Mouse (Mus musculus): Measurements from ENCODE around the gene Ccl20. TPM values are rescaled to one million over a fixed set of nuclear protein-coding genes. Genes with fewer than 3 reads are reported as not detected.

Ccl20 gene
- polyA plus RNA-seq, 1 experiment from 2014 or later: not detected

DNA sequence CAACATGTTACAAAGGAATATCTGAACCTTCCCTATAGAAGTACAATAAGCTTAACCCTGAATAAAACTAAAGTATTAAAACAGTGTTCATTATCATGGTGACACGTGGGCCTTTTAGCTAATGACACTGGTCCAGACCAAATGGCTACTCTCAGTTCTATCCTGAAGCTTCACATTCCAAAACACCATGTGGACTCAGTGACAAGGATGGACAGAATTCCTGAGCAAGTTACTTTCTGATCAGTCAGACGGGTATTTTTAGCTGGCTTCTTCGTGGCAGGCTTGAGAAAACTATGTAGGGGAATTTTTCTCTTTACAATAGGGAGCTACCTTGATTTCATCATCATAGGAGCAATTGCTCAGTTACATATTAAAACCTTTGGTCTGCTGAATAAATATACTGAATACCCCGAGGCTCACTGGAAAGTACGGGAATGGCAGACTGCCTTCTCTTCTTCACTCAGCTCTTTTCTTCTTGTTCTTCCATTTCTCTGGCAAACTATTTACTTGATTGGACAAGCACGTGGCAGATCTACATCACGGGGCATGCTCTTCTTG, 16.9 kb upstream of the Ccl20 start:
- Histone ChIP-seq H3K9ac (ENCODE audit: low read depth, low read length) (no peak overlapping the region), H3K4me3 (ENCODE audit: low read depth, low read length) (no peak overlapping the region), H3K4me1 (ENCODE audit: control insufficient read depth, insufficient read depth, low read length) (0 out of 2 replicates have a peak, but pooled peaks cover 2% of the 10 kb centered on the region), H3K27ac (ENCODE audit: low read length) (no peak overlapping the region), H3K27me3 (ENCODE audit: control insufficient read depth, insufficient read depth, low read depth, low read length) (no peaks in the 10 kb centered on the region), H3K9me3 (replicated peaks; ENCODE audit: control insufficient read depth, low read length, poor library complexity, severe bottlenecking) (no peaks in the 10 kb centered on the region), H3K36me3 (ENCODE audit: control insufficient read depth, insufficient read depth, low read length) (no peaks in the 10 kb centered on the region), H3K4me2 (ENCODE audit: low read length) (no peak overlapping the region)
- ATAC-seq: 0 out of 2 replicates have a peak, but pooled peaks have one; percentile 11
- WGBS: 81% methylated on average over 7 of the region's 7 CpGs

DNA sequence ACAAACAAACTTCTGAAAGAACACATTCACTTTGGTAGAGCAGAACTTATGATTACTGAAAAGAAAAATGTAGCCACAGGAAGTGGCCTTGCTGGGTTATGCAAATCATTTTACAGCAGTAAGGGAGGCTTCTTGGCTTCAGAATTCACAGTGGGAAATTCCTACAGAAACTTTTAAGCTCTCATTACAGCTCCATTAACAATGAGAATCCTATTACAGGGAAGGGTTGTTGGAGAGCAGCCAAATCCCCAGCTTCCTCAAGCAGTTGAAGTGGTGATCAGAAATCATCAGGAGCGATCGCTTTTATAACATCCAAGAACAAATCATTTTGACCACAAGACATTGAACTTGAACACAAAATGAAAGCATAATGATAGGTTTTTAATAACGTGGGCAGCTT, 14.7 kb upstream of the Ccl20 start:
- 0 out of 2 replicates have a peak, but pooled peaks cover 2% of the 10 kb centered on the region for H3K4me1 ChIP-seq (ENCODE audit: control insufficient read depth, insufficient read depth, low read length)
- 37% methylated on average over 3 of the region's 3 CpGs for WGBS
- no peaks in the 10 kb centered on the region for H3K36me3 ChIP-seq (ENCODE audit: control insufficient read depth, insufficient read depth, low read length)
- ATAC-seq: no peak
- H3K4me2 ChIP-seq (ENCODE audit: low read length): no peak overlapping the region
- no peak overlapping the region for H3K27ac ChIP-seq (ENCODE audit: low read length)
- no peak overlapping the region for H3K9ac ChIP-seq (ENCODE audit: low read depth, low read length)
- H3K4me3 ChIP-seq (ENCODE audit: low read depth, low read length): no peak overlapping the region
- no peaks in the 10 kb centered on the region for H3K27me3 ChIP-seq (ENCODE audit: control insufficient read depth, insufficient read depth, low read depth, low read length)
- no peaks in the 10 kb centered on the region for H3K9me3 ChIP-seq (replicated peaks; ENCODE audit: control insufficient read depth, low read length, poor library complexity, severe bottlenecking)

DNA sequence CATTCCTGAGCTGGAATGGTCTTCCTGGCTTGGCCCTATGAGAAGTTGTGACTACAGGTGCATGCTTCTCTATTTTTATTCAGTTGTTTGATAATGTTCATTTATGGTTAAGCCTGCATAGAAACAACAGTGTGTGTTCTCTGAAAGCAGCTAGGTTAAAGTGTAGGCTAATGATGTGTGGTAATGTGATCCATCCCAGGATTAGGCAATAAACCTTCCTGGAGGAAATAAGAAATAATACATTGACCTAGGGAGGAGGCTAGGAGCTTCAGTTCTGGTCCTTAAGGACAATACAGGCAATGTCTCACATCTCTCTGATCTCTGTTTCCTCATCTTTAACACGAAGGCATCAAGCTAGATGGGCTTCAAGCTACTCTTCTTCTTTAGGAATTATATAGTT, 11.1 kb upstream of the Ccl20 start:
- Histone ChIP-seq H3K27ac (ENCODE audit: low read length) (no peak overlapping the region), H3K36me3 (ENCODE audit: control insufficient read depth, insufficient read depth, low read length) (no peaks in the 10 kb centered on the region), H3K27me3 (ENCODE audit: control insufficient read depth, insufficient read depth, low read depth, low read length) (no peaks in the 10 kb centered on the region), H3K9ac (ENCODE audit: low read depth, low read length) (no peak overlapping the region), H3K4me1 (ENCODE audit: control insufficient read depth, insufficient read depth, low read length) (0 out of 2 replicates have a peak, but pooled peaks cover 2% of the 10 kb centered on the region), H3K4me2 (ENCODE audit: low read length) (no peak overlapping the region), H3K9me3 (replicated peaks; ENCODE audit: control insufficient read depth, low read length, poor library complexity, severe bottlenecking) (no peaks in the 10 kb centered on the region), H3K4me3 (ENCODE audit: low read depth, low read length) (no peak overlapping the region)
- no peak for ATAC-seq
- 72% methylated on average over 1 of the region's 1 CpGs for WGBS

DNA sequence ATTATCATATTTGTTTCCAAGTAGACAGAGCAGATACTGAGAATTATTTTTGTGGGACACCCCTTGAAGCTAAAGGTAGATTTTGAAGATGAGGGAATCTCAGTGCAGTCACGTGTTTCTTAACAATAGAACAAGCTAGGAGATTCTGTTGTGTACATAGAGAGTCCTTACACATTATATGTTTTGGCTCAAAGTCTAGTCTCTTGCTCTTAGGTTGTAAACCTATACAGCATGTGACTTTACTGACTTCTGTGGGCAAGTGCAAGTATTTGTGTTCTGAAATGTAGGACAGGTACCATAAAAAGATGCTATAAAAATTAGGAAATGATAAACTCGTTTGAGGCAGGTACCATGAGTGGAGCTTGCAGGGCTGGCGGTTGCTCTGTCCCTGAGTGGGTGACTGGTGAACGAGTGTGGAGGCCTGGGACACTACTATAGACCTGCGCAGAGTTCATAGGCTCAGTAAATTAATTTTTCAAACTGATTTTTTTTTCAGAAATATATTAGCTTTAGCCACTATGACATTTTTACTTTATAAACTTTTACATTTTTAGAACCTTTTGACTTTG, 9.1 kb upstream of the Ccl20 start:
- H3K4me2 ChIP-seq (ENCODE audit: low read length): no peak overlapping the region
- H3K4me1 ChIP-seq (ENCODE audit: control insufficient read depth, insufficient read depth, low read length): no peaks in the 10 kb centered on the region
- no peak overlapping the region for H3K9ac ChIP-seq (ENCODE audit: low read depth, low read length)
- no peaks in the 10 kb centered on the region for H3K36me3 ChIP-seq (ENCODE audit: control insufficient read depth, insufficient read depth, low read length)
- H3K27ac ChIP-seq (ENCODE audit: low read length): no peak overlapping the region
- ATAC-seq: no peak
- 82% methylated on average over 5 of the region's 5 CpGs for WGBS
- no peaks in the 10 kb centered on the region for H3K9me3 ChIP-seq (replicated peaks; ENCODE audit: control insufficient read depth, low read length, poor library complexity, severe bottlenecking)
- no peaks in the 10 kb centered on the region for H3K27me3 ChIP-seq (ENCODE audit: control insufficient read depth, insufficient read depth, low read depth, low read length)
- H3K4me3 ChIP-seq (ENCODE audit: low read depth, low read length): no peak overlapping the region

DNA sequence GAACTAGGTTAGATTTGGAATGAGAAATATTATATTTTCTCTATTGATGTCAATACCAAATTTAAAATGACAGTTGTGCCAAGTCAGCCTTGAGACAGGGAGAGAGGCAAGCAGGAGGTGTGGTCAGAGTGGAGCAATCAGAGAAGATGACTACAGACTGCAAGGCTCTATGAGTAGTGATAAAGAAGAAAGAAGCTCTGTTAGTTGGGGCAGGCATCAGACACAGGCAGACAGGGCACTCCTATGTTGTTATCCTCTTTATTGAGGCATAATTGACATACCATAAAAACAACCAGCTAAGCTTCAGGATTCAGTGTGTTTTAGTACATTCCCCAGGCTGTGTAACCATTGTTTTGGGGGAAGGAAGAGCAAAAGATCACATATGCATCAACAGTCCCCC, 5.6 kb upstream of the Ccl20 start:
- Histone ChIP-seq H3K4me2 (ENCODE audit: low read length) (no peak overlapping the region), H3K4me1 (ENCODE audit: control insufficient read depth, insufficient read depth, low read length) (no peaks in the 10 kb centered on the region), H3K9ac (ENCODE audit: low read depth, low read length) (no peak overlapping the region), H3K27me3 (ENCODE audit: control insufficient read depth, insufficient read depth, low read depth, low read length) (no peaks in the 10 kb centered on the region), H3K9me3 (replicated peaks; ENCODE audit: control insufficient read depth, low read length, poor library complexity, severe bottlenecking) (no peaks in the 10 kb centered on the region), H3K27ac (ENCODE audit: low read length) (no peak overlapping the region), H3K36me3 (ENCODE audit: control insufficient read depth, insufficient read depth, low read length) (no peaks in the 10 kb centered on the region), H3K4me3 (ENCODE audit: low read depth, low read length) (no peak overlapping the region)
- ATAC-seq: no peak

DNA sequence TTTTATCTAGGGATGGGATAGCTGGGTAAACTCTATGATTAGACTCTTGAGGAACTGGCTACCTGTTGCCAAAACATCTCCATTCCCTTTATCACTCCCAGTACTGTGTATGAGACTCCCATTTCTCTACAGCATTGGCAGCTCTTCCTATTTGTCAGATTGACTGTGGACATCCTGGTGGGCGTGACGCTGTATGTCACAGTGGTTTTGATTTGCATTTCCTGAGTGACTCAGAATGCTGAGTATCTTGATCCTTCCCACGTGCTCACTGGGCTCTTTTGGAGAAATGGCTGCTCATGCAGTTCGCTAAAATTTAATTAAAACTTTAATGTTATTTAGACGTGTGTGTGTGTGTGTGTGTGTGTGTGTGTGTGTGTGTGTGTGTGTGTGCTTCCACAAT, 4.8 kb upstream of the Ccl20 start:
- Histone ChIP-seq H3K27ac (ENCODE audit: low read length) (no peak overlapping the region), H3K9ac (ENCODE audit: low read depth, low read length) (no peak overlapping the region), H3K27me3 (ENCODE audit: control insufficient read depth, insufficient read depth, low read depth, low read length) (no peaks in the 10 kb centered on the region), H3K4me1 (ENCODE audit: control insufficient read depth, insufficient read depth, low read length) (no peaks in the 10 kb centered on the region), H3K4me2 (ENCODE audit: low read length) (no peak overlapping the region), H3K4me3 (ENCODE audit: low read depth, low read length) (no peak overlapping the region), H3K36me3 (ENCODE audit: control insufficient read depth, insufficient read depth, low read length) (no peaks in the 10 kb centered on the region), H3K9me3 (replicated peaks; ENCODE audit: control insufficient read depth, low read length, poor library complexity, severe bottlenecking) (no peaks in the 10 kb centered on the region)
- ATAC-seq: no peak
- 86% methylated on average over 5 of the region's 5 CpGs for WGBS

DNA sequence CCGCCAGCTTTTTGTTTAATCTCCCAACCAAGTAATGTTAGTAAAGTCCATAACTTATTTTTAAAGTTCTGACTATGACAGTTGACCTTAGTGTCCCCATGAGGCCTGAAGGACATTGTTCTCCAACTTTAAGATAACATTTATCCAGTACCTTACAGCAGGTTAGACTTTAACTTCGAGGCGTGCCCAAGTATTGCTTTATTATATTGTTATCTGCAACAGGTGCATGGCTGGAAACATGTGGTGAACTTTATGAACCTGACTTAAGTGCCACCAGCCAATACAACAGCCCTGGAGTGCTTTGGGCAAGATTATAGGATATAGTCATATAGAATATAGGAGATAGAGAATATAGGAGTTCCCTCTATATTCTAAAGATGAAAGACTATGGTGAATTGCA, 651 bp downstream of the Ccl20 start:
- WGBS: 93% methylated on average over 3 of the region's 3 CpGs
- Histone ChIP-seq H3K27me3 (ENCODE audit: control insufficient read depth, insufficient read depth, low read depth, low read length) (no peaks in the 10 kb centered on the region), H3K36me3 (ENCODE audit: control insufficient read depth, insufficient read depth, low read length) (no peaks in the 10 kb centered on the region), H3K9me3 (replicated peaks; ENCODE audit: control insufficient read depth, low read length, poor library complexity, severe bottlenecking) (no peaks in the 10 kb centered on the region), H3K4me1 (ENCODE audit: control insufficient read depth, insufficient read depth, low read length) (no peaks in the 10 kb centered on the region), H3K27ac (ENCODE audit: low read length) (no peak overlapping the region), H3K4me2 (ENCODE audit: low read length) (no peak overlapping the region), H3K4me3 (ENCODE audit: low read depth, low read length) (no peak overlapping the region), H3K9ac (ENCODE audit: low read depth, low read length) (no peak overlapping the region)
- no peak for ATAC-seq

DNA sequence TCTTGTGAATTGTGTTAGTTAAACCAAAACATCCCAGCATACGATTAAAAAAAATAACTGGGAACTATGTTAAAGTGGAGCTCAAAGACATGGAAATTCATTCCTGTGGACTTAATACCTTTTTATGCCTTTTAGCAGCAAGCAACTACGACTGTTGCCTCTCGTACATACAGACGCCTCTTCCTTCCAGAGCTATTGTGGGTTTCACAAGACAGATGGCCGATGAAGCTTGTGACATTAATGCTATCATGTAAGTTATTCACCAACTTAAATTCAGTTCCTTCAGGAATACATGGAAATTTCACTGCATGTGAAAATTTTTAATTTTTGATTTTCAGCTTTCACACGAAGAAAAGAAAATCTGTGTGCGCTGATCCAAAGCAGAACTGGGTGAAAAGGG, 1.1 kb downstream of the Ccl20 start:
- no peaks in the 10 kb centered on the region for H3K27me3 ChIP-seq (ENCODE audit: control insufficient read depth, insufficient read depth, low read depth, low read length)
- no peak overlapping the region for H3K9ac ChIP-seq (ENCODE audit: low read depth, low read length)
- 91% methylated on average over 7 of the region's 7 CpGs for WGBS
- no peaks in the 10 kb centered on the region for H3K36me3 ChIP-seq (ENCODE audit: control insufficient read depth, insufficient read depth, low read length)
- H3K9me3 ChIP-seq (replicated peaks; ENCODE audit: control insufficient read depth, low read length, poor library complexity, severe bottlenecking): no peaks in the 10 kb centered on the region
- no peak for ATAC-seq
- H3K27ac ChIP-seq (ENCODE audit: low read length): no peak overlapping the region
- H3K4me1 ChIP-seq (ENCODE audit: control insufficient read depth, insufficient read depth, low read length): no peaks in the 10 kb centered on the region
- H3K4me2 ChIP-seq (ENCODE audit: low read length): no peak overlapping the region
- H3K4me3 ChIP-seq (ENCODE audit: low read depth, low read length): no peak overlapping the region

DNA sequence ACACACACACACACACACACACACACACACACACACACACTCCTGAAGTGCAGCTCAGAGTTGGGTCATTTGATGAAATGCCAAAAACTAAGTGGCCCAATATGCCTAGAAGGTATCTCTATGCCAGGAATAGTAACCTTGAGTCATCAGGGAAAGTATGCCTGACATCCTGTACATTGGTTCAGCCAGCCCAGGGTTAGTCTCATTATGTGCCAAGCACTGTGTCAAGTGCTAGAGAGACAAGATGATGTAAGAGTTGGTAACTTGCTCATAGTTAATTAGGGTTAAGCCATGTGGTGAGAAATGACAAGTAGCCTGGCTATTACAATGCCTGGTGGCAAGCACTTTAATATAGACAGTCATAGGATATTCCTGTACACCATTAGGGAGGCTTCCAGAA, 3.3 kb downstream of the Ccl20 start:
- no peak for ATAC-seq
- Histone ChIP-seq H3K36me3 (ENCODE audit: control insufficient read depth, insufficient read depth, low read length) (no peaks in the 10 kb centered on the region), H3K4me2 (ENCODE audit: low read length) (no peak overlapping the region), H3K4me1 (ENCODE audit: control insufficient read depth, insufficient read depth, low read length) (no peaks in the 10 kb centered on the region), H3K4me3 (ENCODE audit: low read depth, low read length) (no peak overlapping the region), H3K27ac (ENCODE audit: low read length) (no peak overlapping the region), H3K9me3 (replicated peaks; ENCODE audit: control insufficient read depth, low read length, poor library complexity, severe bottlenecking) (no peaks in the 10 kb centered on the region), H3K27me3 (ENCODE audit: control insufficient read depth, insufficient read depth, low read depth, low read length) (no peaks in the 10 kb centered on the region), H3K9ac (ENCODE audit: low read depth, low read length) (no peak overlapping the region)

Data from midbrain, embryonic 16.5 days (tissue).